Mouse (Mus musculus) natural killer cell, adult 2 months (primary cell): ENCODE results near the gene Mpnd.

ENCODE experiments used
- DNase-seq, 2 experiments: peaks; one replicate each; pipeline ENCODE4 v3.0.0; 2022; ENCODE audit warnings: low spot score in 2 of 2

Gene Mpnd

GRCm38 (mm10) chr17:55986030-55986961, 19.2 kb upstream of the Mpnd start, which contains the start of gene Fsd1:
Fsd1 (plus strand) TSS chr17:55986509.
- no peak for DNase-seq

GRCm38 (mm10) chr17:55990278-55990898, 15.1 kb upstream of the Mpnd start:
- DNase-seq = no peak

- DNase-seq = no peak
These were observed 9.5 kb upstream of the Mpnd start for GRCm38 (mm10) chr17:55996007-55996406.

DNA sequence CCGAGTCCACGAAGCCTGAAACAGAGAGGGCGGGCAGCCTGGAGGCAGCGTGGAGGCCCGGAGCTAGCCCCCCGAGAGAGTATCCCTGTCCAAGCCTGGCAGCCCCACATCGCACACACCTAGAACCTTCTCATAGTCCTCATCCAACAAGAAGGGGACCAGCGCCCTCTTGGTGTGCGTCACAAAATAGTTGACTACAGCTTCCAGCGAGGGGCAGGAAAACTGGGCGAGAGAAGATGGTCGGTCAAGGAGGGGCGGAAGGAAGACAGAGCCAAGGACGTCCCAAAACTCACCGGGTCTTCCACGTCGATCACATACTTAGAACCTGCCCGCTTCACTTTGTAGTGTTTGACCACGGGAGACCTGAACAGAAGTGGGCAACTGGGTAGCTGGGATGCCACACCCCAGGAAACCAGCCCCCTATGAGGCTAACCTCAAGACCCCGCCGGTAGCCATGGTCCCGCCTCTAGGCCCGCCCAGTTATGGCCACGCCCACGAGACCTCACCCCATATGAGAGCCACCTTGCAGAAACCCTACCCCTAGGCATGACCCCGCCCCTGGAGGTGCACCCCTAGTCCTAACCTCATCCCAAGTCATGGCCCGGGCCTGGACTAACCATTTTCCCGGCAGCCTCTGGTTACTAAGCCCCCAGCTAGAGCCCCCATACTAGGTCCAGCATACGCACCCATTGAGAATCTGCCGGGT, 5.6 kb upstream of the Mpnd start:
- DNase-seq = no peak

GRCm38 (mm10) chr17:56003000-56003399, 2.5 kb upstream of the Mpnd start:
- no peak for DNase-seq

GRCm38 (mm10) chr17:56006956-56007355, 1.4 kb downstream of the Mpnd start:
- no peak for DNase-seq

GRCm38 (mm10) chr17:56007444-56008355, 2.2 kb downstream of the Mpnd start:
- no peak for DNase-seq

DNA sequence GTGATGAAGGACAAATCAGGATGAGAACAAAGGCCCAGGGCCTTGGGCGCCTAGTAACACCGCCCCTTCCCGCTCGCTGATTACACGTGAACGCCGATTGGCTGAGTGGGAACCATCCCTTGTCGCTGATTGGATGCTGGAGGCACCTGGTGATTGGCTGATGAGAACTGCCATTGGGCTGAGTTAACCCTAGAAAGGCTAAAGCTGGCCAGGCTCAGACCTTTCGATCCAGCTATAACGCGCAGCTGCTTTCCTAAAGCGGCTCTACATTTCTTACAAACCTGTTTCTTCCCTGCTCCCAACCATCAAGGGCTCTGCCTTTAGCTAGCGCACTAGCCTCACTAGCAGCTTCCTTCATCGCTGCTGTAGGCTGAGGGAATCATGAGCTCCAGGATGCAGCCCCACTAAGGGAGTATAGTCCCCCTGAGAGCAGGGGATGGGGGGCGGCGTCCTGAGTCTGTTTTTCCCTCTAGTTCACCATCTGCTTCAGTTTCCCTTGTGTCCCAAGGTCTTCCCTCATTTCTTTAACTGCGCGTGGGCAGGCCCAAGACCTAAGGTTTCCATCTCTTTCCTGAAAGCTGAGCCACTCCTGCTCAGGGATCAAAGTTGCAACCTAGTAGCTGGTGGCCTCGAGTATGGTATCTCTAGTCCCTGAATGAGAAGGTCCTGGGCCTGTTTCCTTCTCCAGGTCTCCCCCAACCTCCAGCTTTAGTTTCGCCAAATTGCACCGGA, 3.0 kb downstream of the Mpnd start:
- DNase-seq = peak; percentile 85 to 90

- DNase-seq = peak; percentile 80 to 86
These were observed 3.8 kb downstream of the Mpnd start for GRCm38 (mm10) chr17:56009088-56009961.

DNA sequence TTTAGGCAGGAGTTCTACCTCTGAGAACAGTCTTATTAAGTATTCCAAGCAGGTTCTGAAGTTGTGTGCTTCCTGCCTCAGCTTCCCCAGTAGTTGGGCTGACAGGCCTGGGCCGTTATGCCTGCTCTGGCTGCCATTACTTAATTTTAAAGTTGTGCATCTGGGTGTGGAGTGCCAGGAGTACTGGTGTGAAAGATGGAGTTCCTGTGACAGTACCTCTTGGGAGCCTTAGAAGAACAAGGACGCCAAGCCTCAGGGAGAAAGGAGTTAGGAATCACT, 4.4 kb downstream of the Mpnd start:
- DNase-seq = no peak

DNA sequence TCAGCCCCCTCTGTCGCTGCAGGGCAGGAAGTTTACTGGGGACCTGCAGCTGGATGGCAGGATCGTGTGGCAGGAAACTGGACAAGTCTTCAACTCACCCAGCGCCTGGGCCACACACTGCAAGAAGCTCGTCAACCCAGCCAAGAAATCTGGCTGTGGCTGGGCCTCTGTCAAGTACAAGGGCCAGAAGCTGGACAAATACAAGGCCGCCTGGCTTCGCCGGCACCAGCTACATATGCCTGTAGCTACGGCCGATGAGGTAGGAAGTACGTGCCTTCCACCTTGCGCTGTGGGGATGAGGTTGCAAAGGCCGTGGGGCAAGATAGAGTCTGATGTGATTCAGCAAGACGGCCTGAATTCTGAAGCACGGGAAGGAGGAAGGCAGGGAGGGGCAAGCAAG, 4.7 kb downstream of the Mpnd start:
- no peak for DNase-seq

DNA sequence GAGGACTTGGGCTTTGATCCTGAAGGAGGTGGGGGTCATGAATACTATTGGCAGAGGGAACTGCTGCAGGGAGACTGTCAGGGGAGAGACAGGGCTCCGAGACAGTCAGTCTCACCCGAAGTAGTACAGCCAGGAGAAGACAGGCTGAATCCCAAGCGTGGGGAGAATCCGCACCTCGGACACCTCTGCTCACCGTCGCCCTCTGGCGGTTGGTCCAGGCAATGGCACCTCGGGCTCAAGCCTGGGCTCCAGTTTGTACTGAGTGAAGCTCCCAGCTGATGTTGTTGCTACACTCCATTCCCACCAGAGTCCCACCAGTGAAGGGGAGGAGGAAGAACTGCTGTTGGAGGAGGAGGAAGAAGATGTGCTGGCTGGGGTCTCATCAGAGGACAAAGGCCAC, 5.2 kb downstream of the Mpnd start:
- peak; percentile 60 to 78 for DNase-seq

GRCm38 (mm10) chr17:56011441-56011840, 5.9 kb downstream of the Mpnd start:
- no peak for DNase-seq

DNA sequence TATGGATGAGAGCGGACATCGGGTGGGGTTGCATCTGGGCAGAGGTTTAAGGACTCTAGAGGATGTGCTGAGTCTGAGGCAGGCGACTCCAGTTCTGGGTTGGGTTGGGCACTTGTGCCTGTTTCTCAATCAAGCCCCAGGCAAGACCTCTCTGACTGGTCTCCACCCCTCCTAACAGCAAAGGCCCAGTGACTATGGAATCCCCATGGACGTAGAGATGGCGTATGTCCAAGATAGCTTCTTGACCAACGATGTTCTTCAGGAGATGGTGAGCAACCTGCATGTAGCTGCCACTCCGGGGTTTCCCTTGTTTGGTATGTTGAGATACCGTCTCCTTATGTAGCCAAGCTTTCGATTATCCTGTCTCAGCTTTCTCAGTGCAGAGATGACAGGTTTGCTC, 9.8 kb downstream of the Mpnd start:
- no peak for DNase-seq

GRCm38 (mm10) chr17:56016382-56016781, 10.9 kb downstream of the Mpnd start:
- no peak for DNase-seq

DNA sequence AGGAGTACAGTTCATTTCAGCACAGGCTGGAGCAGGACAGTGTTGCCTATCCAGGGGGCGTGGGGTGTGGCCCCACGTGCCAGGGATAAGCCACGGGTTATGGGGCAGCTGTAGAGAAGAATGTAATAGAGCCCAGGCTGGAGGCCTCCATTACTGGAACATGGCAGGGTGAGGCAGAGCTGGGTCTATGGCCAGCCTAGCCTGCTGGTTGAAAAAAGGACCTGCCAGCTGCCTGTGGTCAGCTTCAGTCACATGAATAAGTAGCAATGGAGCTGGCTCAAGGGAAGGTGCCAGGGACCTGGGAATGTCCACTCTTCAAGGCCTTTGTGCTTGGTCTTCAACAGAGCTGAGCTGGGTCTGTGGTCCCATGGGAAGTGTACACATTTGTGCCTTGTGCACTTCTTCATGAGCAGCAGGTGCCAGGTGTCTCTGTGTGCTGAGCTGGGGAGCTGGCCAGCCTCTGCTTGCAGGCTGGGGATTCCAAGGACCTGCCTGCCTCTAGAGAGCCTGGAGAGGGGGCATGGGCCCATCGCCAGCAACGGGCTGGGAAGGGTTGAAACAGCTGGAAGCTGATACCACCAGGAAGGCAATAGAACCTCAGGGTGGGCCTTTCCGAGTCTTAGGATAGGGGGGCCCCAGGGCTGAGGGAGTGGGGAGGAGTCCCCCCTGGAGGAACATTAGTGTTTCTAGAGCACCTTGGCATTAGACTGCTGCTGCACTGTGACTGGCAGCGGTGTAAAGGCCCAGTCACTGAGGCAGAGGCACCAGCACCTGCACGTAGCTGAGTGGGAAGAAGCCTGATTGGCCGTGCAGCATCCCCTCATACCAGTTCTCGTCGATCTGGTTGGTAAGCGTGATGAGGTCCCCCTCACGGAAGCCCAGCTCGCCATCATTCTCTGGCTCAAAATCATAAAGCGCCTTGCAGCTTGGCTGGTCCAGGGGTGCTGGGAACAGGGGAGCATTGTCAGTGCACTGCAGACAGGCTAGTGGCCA, 11.6 kb downstream of the Mpnd start:
- no peak for DNase-seq

GRCm38 (mm10) chr17:56017848-56018247, 12.3 kb downstream of the Mpnd start:
- DNase-seq = no peak

GRCm38 (mm10) chr17:56018347-56019131, 13.0 kb downstream of the Mpnd start:
- peak in 1 of 2 experiments; percentile 53 for DNase-seq
